Mouse (Mus musculus) heart, postnatal 10 days (tissue): ENCODE measurements at regions not wholly inside any gene's neighbourhood (a gene's known extent, or its start where the extent isn't known, plus 50 kb on each side); places are given as distances from the start of the nearest gene placed in this dataset.

ENCODE experiments used
- microRNA-seq, 2 experiments: library from miRNA; unstranded; fragments of <30 nt; microRNA quantifications; one replicate each; pipeline ENCODE4 v1.2.0; 2022

Small RNA genes lying in the stretch of these regions (microRNA-seq; reads per million reads assigned to microRNA genes)
- gene Gm25248 = 0 reads per million in 2 experiments
